Mouse (Mus musculus) neural tube, embryonic 14.5 days (tissue): ENCODE results near the gene Lrrc29. TPM values are rescaled to one million over a fixed set of nuclear protein-coding genes. Genes with fewer than 3 reads are reported as not detected.

Source experiments
- ATAC-seq: fragments of 200-750 bp; cut with Nextera tagmentation; 2 replicates; pipeline ENCODE4 v1.8.0; 2017; ENCODE audit warnings: low read depth, mild to moderate bottlenecking, moderate TSS enrichment, moderate library complexity
- H3K27ac ChIP-seq: fragments of 300-500 bp; sonication (generic); 2 replicates; pipeline ENCODE4 v1.5.1; 2014; ENCODE audit warnings: low read depth, mild to moderate bottlenecking, control low read depth, low read length, moderate library complexity, mixed read lengths
- H3K27me3 ChIP-seq: fragments of 300-500 bp; sonication (generic); 2 replicates; pipeline ENCODE4 v1.6.1; 2014; ENCODE audit warnings: low read length; ENCODE audit not compliant: control insufficient read depth, insufficient read depth
- H3K36me3 ChIP-seq: fragments of 300-500 bp; sonication (generic); 2 replicates; pipeline ENCODE4 v1.6.1; 2014; ENCODE audit warnings: low read length, mixed read lengths; ENCODE audit not compliant: control insufficient read depth, insufficient read depth
- H3K4me1 ChIP-seq: fragments of 300-500 bp; sonication (generic); 2 replicates; pipeline ENCODE4 v1.6.1; 2014; ENCODE audit warnings: low read length; ENCODE audit not compliant: control insufficient read depth, insufficient read depth
- H3K4me2 ChIP-seq: fragments of 300-500 bp; sonication (generic); 2 replicates; pipeline ENCODE4 v1.6.1; 2014; ENCODE audit warnings: mild to moderate bottlenecking, low read depth, low read length, control low read depth
- H3K4me3 ChIP-seq: fragments of 300-500 bp; sonication (generic); 2 replicates; pipeline ENCODE4 v1.5.1; 2014; ENCODE audit warnings: low read depth, low read length, control low read depth, mixed read lengths
- H3K9ac ChIP-seq: fragments of 300-500 bp; sonication (generic); replicated peaks from 2 replicates; pipeline ENCODE4 v1.6.1; 2014; ENCODE audit warnings: low read depth, mild to moderate bottlenecking, control low read depth, low read length, mixed read lengths
- H3K9me3 ChIP-seq: fragments of 300-500 bp; sonication (generic); 2 replicates; pipeline ENCODE4 v1.6.1; 2016; ENCODE audit warnings: low read length; ENCODE audit not compliant: control insufficient read depth
- WGBS: fragments of 180-500 bp; shearing (Covaris S2); extraction: QIAGEN DNeasy Blood & Tissue Kit; methylation state at CpG from one replicate; pipeline ENCODE4 v1.1.7; 2014; 5-methylcytosine and 5-hydroxymethylcytosine counted together
- polyA plus RNA-seq: library from polyadenylated mRNA; unstranded; fragments of >200 nt; fragmentation: Nextera tagmentation; extraction: Ambion mirVana; gene quantifications from 2 replicates; pipeline ENCODE4 v1.2.1, GENCODE M21; 2014

The Lrrc29 gene
- polyA plus RNA-seq, 1 experiment from 2014 or later = 0.95 TPM

- Histone ChIP-seq H3K27ac (no peak overlapping the region), H3K4me2 (no peak overlapping the region), H3K4me1 (0 out of 2 replicates have a peak, but pooled peaks cover 2% of the 10 kb centered on the region), H3K9ac (no peak overlapping the region), H3K9me3 (no peaks in the 10 kb centered on the region), H3K36me3 (no peaks in the 10 kb centered on the region; the same call in 1 of the 2 replicates), H3K4me3 (no peak overlapping the region), H3K27me3 (no peaks in the 10 kb centered on the region)
- WGBS = 89% methylated on average over 14 of the region's 14 CpGs
- no peak for ATAC-seq
These were observed 30.6 kb upstream of the Lrrc29 start for GRCm38 (mm10) chr8:105356681-105357080.

- Histone ChIP-seq H3K9me3 (no peaks in the 10 kb centered on the region), H3K27ac (no peak overlapping the region), H3K4me1 (peaks cover 4% of the 10 kb centered on the region), H3K9ac (no peak overlapping the region), H3K27me3 (no peaks in the 10 kb centered on the region), H3K4me2 (no peak overlapping the region), H3K36me3 (no peaks in the 10 kb centered on the region; the same call in 1 of the 2 replicates), H3K4me3 (no peak overlapping the region)
- ATAC-seq = no peak
- 75% methylated on average over 26 of the region's 26 CpGs for WGBS
These were observed 29.3 kb upstream of the Lrrc29 start for GRCm38 (mm10) chr8:105355179-105356024.

GRCm38 (mm10) chr8:105354549-105354948 is 28.5 kb upstream of the Lrrc29 start:
- ATAC-seq = no peak

GRCm38 (mm10) chr8:105353583-105354135 is 27.6 kb upstream of the Lrrc29 start:
- no peak overlapping the region for H3K4me2 ChIP-seq
- no peaks in the 10 kb centered on the region for H3K27me3 ChIP-seq
- no peaks in the 10 kb centered on the region for H3K36me3 ChIP-seq
- ATAC-seq = no peak
- H3K9me3 ChIP-seq = no peaks in the 10 kb centered on the region
- H3K9ac ChIP-seq = no peak overlapping the region
- H3K4me3 ChIP-seq = no peak overlapping the region
- no peak overlapping the region for H3K27ac ChIP-seq
- WGBS = 77% methylated on average over 8 of the region's 8 CpGs
- peaks cover 11% of the 10 kb centered on the region for H3K4me1 ChIP-seq

More at GRCm38 (mm10) chr8:105354549-105354948, 28.5 kb upstream of the Lrrc29 start:
- Histone ChIP-seq H3K27me3 (no peaks in the 10 kb centered on the region), H3K36me3 (no peaks in the 10 kb centered on the region; the same call in 1 of the 2 replicates), H3K9me3 (no peaks in the 10 kb centered on the region), H3K4me1 (peaks cover 11% of the 10 kb centered on the region), H3K27ac (no peak overlapping the region), H3K4me2 (no peak overlapping the region), H3K4me3 (no peak overlapping the region), H3K9ac (no peak overlapping the region)
- WGBS = 76% methylated on average over 4 of the region's 4 CpGs

- Histone ChIP-seq H3K4me1 (peaks cover 11% of the 10 kb centered on the region), H3K36me3 (no peaks in the 10 kb centered on the region), H3K27me3 (peaks cover 8% of the 10 kb centered on the region), H3K9me3 (no peaks in the 10 kb centered on the region), H3K4me3 (peak overlapping the region; percentile 66), H3K4me2 (peak overlapping the region; percentile 96), H3K27ac (no peak overlapping the region), H3K9ac (peak overlapping the region; percentile 21; the same call in 1 of the 2 replicates)
- WGBS = 39% methylated on average over 7 of the region's 7 CpGs
- no peak for ATAC-seq
These were observed 24.1 kb upstream of the Lrrc29 start for GRCm38 (mm10) chr8:105350186-105350585.

- H3K36me3 ChIP-seq = no peaks in the 10 kb centered on the region
These were observed 23.2 kb upstream of the Lrrc29 start for GRCm38 (mm10) chr8:105349096-105349771.

GRCm38 (mm10) chr8:105348450-105349095 is 22.5 kb upstream of the Lrrc29 start, which contains the start of gene Slc9a5:
Gene Slc9a5, plus strand, starts transcription at chr8:105348843.
- under 1% methylated on average over 34 of the region's 34 CpGs for WGBS
- peaks cover 11% of the 10 kb centered on the region for H3K4me1 ChIP-seq
- H3K27ac ChIP-seq = peak within 1 kb of the TSS; percentile 45; the same call in 1 of the 2 replicates
- H3K4me3 ChIP-seq = peak within 1 kb of the TSS; percentile 66
- peaks cover 8% of the 10 kb centered on the region for H3K27me3 ChIP-seq
- peak; percentile 19 for ATAC-seq
- no peaks in the 10 kb centered on the region for H3K36me3 ChIP-seq
- no peaks in the 10 kb centered on the region for H3K9me3 ChIP-seq
- peak within 1 kb of the TSS; percentile 96 for H3K4me2 ChIP-seq
- peak within 1 kb of the TSS; percentile 84 for H3K9ac ChIP-seq

More at GRCm38 (mm10) chr8:105349096-105349771, 23.2 kb upstream of the Lrrc29 start:
- peak overlapping the region; percentile 84 for H3K9ac ChIP-seq
- ATAC-seq = peak; percentile 38
- H3K4me3 ChIP-seq = peak overlapping the region; percentile 66
- under 1% methylated on average over 48 of the region's 48 CpGs for WGBS
- no peaks in the 10 kb centered on the region for H3K9me3 ChIP-seq
- peak overlapping the region; percentile 45; the same call in 1 of the 2 replicates for H3K27ac ChIP-seq
- peaks cover 11% of the 10 kb centered on the region for H3K4me1 ChIP-seq
- H3K27me3 ChIP-seq = peaks cover 8% of the 10 kb centered on the region
- H3K4me2 ChIP-seq = peak overlapping the region; percentile 96

- peak; percentile 83 for ATAC-seq
- Histone ChIP-seq H3K9ac (peak within 1 kb of the TSS; percentile 84), H3K27ac (peak within 1 kb of the TSS; percentile 45; the same call in 1 of the 2 replicates), H3K4me1 (peaks cover 11% of the 10 kb centered on the region), H3K4me2 (peak within 1 kb of the TSS; percentile 96), H3K4me3 (peak within 1 kb of the TSS; percentile 66), H3K36me3 (no peaks in the 10 kb centered on the region), H3K27me3 (peaks cover 8% of the 10 kb centered on the region), H3K9me3 (no peaks in the 10 kb centered on the region)
- WGBS = under 1% methylated on average over 52 of the region's 53 CpGs
These were observed 21.5 kb upstream of the Lrrc29 start, which contains the start of gene Fhod1 for GRCm38 (mm10) chr8:105347428-105348221. Gene Fhod1, minus strand, starts transcription at chr8:105347953.
